Mouse (Mus musculus) myocyte (in vitro differentiated cells): ENCODE data around the gene Sart1.

ENCODE experiments used
- E2F4 ChIP-seq: IDR thresholded peaks from one replicate; pipeline ENCODE4 v1.6.1; 2011; ENCODE audit warnings: mild to moderate bottlenecking, control low read depth, moderate library complexity; ENCODE audit not compliant: insufficient read depth
- MAX ChIP-seq: IDR thresholded peaks from one replicate; pipeline ENCODE4 v1.6.1; 2011; ENCODE audit warnings: low read depth, mild to moderate bottlenecking, control low read depth
- MYOG ChIP-seq, 3 experiments: IDR thresholded peaks; one replicate each; pipeline ENCODE4 v1.6.1; 2011; ENCODE audit warnings: control low read depth in 2 of 3, low read depth in 2 of 3, mild to moderate bottlenecking in 2 of 3; ENCODE audit not compliant: insufficient read length in 2 of 3, control insufficient read depth in 1 of 3, insufficient read depth in 1 of 3
- POLR2A ChIP-seq: IDR thresholded peaks from one replicate; pipeline ENCODE4 v1.6.1; 2011; ENCODE audit warnings: low read depth, mild to moderate bottlenecking, control low read depth, moderate library complexity; ENCODE audit not compliant: insufficient read length
- TCF12 ChIP-seq: IDR thresholded peaks from one replicate; pipeline ENCODE4 v1.6.1; 2011; ENCODE audit warnings: mild to moderate bottlenecking, control low read depth; ENCODE audit not compliant: poor library complexity, insufficient read depth, severe bottlenecking
- USF1 ChIP-seq: IDR thresholded peaks from one replicate; pipeline ENCODE4 v1.6.1; 2011; ENCODE audit warnings: low read depth, mild to moderate bottlenecking, control low read depth, moderate library complexity

- TF ChIP-seq MYOG (IDR thresholded peaks at IDR 0.05; ENCODE audit: control insufficient read depth in 1 of 3, insufficient read depth in 1 of 3, insufficient read length in 2 of 3, low read depth in 2 of 3) (peak in 1 of 3 experiments; percentile 17), POLR2A (no peak), E2F4 (no peak), TCF12 (no peak), MAX (no peak), USF1 (no peak)
Measured at GRCm38 (mm10) chr19:5431911-5432464, 43.5 kb upstream of the Sart1 start.
